Mouse (Mus musculus) liver, adult 2 months (tissue): Measurements from ENCODE around the gene Kcnc2. TPM values are rescaled to one million over a fixed set of nuclear protein-coding genes. Genes with fewer than 3 reads are reported as not detected.

Source experiments
- DNase-seq: peaks from one replicate; pipeline ENCODE4 v3.0.0-alpha.2; 2011; ENCODE audit warnings: low read depth, low spot score; ENCODE audit errors: extremely low read depth
- H3K27ac ChIP-seq: fragments of 200-500 bp; replicated peaks from 2 replicates; pipeline ENCODE4 v1.5.1; 2012; ENCODE audit warnings: low read depth, mild to moderate bottlenecking, control low read depth, inconsistent platforms, low read length; ENCODE audit not compliant: insufficient read depth
- H3K27me3 ChIP-seq: fragments of 200-500 bp; 2 replicates; pipeline ENCODE4 v1.6.1; 2012; ENCODE audit warnings: mild to moderate bottlenecking, moderate library complexity, low read length, inconsistent platforms; ENCODE audit not compliant: control insufficient read depth, insufficient read depth
- H3K36me3 ChIP-seq: fragments of 200-500 bp; 2 replicates; pipeline ENCODE4 v1.6.1; 2012; ENCODE audit warnings: low read length, inconsistent platforms; ENCODE audit not compliant: control insufficient read depth, insufficient read depth
- H3K4me1 ChIP-seq: fragments of 200-500 bp; 2 replicates; pipeline ENCODE4 v1.6.1; 2011; ENCODE audit warnings: low read length; ENCODE audit not compliant: control insufficient read depth, insufficient read depth
- H3K4me3 ChIP-seq: fragments of 200-500 bp; 2 replicates; pipeline ENCODE4 v1.5.1; 2011; ENCODE audit warnings: low read depth, mild to moderate bottlenecking, control low read depth, low read length, moderate library complexity; ENCODE audit not compliant: insufficient read depth
- H3K79me2 ChIP-seq: fragments of 200-500 bp; 2 replicates; pipeline ENCODE4 v1.6.1; 2012; ENCODE audit warnings: inconsistent platforms, mild to moderate bottlenecking, low read length, moderate library complexity; ENCODE audit not compliant: control insufficient read depth, insufficient read depth
- H3K9ac ChIP-seq: fragments of 200-500 bp; 2 replicates; pipeline ENCODE4 v1.6.1; 2012; ENCODE audit warnings: low read depth, mild to moderate bottlenecking, control low read depth, inconsistent platforms, low read length
- CTCF ChIP-seq: fragments of 200-500 bp; IDR thresholded peaks from 2 replicates; pipeline ENCODE4 v1.5.1; 2011; ENCODE audit warnings: low read depth, low read length, control low read depth
- POLR2A ChIP-seq: fragments of 200-500 bp; IDR thresholded peaks from 2 replicates; pipeline ENCODE4 v1.6.1; 2011; ENCODE audit warnings: low read length, control low read depth; ENCODE audit not compliant: insufficient read depth; ENCODE audit errors: extremely low read depth
- WGBS: fragments of 180-500 bp; shearing (Covaris S2); methylation state at CpG from one replicate; pipeline ENCODE4 v1.1.7; 2018; 5-methylcytosine and 5-hydroxymethylcytosine counted together
- polyA plus RNA-seq: library from polyadenylated mRNA; depleted of rRNA; stranded (reverse); fragments of >200 nt; gene quantifications from 2 replicates; pipeline ENCODE4 v1.2.3, GENCODE M21; 2012
- total RNA-seq: library from RNA; depleted of rRNA; stranded (reverse); fragments of >200 nt; gene quantifications from 2 replicates; pipeline ENCODE4 v1.2.3, GENCODE M21; 2014

Gene Kcnc2
- total and polyA plus RNA-seq, 2 experiments, result under 0.01 TPM; not detected in 1

DNA sequence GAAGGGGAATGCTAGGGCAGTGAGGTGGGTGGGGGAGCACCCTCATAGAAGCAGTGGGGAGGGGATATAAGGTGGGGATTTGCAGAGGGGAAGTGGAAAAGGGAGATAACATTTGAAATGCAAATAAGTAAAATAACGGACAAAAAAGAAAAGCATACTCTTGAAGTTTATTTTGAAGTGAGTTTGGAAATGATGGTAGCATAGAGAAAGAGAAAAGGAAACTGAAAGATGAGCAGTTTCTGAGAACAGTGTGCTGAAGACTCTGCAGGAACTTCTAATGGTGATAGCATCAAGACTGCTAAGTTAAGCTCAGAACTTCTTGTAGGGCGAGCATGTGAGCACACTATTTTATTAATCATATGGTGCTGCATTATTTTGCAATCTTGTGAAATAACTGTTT, 138.6 kb downstream of the Kcnc2 start:
- Histone ChIP-seq H3K4me1 (no peaks in the 10 kb centered on the region), H3K79me2 (no peaks in the 10 kb centered on the region), H3K4me3 (no peak overlapping the region), H3K27ac (no peak overlapping the region), H3K9ac (no peak overlapping the region), H3K27me3 (no peaks in the 10 kb centered on the region; the same call in 1 of the 2 replicates), H3K36me3 (no peaks in the 10 kb centered on the region)
- no peak for DNase-seq
- TF ChIP-seq CTCF (no peak), POLR2A (no peak)
- 58% methylated on average over 2 of the region's 2 CpGs for WGBS

DNA sequence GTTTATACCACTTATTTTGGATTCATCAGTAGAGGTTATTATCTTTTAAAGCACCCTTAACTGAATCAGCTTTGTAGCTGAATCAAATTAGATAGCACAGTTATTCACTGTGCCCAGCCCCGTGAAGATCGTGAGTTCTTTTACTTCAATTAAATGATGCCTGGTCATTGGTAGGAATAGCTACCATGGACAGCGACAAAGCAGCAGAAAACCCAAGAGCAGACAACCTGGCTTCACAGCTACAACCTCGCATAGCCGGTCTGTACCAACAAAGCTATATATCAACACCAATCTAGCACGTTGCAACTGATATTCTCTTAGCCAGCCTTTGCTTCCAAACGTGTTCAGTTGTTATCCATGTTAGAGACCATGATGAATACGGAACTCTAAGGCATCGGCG, 152.4 kb downstream of the Kcnc2 start:
- H3K79me2 ChIP-seq, result no peaks in the 10 kb centered on the region
- WGBS, result 52% methylated on average over 10 of the region's 10 CpGs
- TF ChIP-seq POLR2A (no peak), CTCF (no peak)
- H3K27ac ChIP-seq, result no peak overlapping the region
- H3K27me3 ChIP-seq, result no peaks in the 10 kb centered on the region
- H3K4me1 ChIP-seq, result no peaks in the 10 kb centered on the region
- no peak for DNase-seq
- no peak overlapping the region for H3K9ac ChIP-seq
- H3K4me3 ChIP-seq, result no peak overlapping the region
- no peaks in the 10 kb centered on the region for H3K36me3 ChIP-seq

DNA sequence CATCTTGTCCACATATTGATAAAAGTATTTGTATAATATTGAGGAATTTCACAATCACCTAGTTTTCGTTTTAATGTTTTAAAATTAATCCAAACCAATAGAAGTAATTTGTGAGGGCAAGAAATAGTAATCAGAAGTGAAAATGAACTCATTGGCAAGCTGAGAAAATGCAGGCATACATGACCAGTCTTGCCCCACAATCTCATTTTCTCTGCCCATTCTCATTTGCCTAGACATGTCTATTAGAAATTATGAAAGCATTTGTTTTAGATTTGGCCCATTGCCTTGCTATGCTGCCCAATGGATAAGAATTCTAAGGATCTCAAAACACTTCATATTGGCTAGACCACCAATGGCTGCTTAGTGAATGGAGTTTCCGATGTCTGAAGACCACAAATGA, 166.0 kb downstream of the Kcnc2 start:
- Histone ChIP-seq H3K79me2 (no peaks in the 10 kb centered on the region), H3K4me1 (no peaks in the 10 kb centered on the region), H3K4me3 (no peak overlapping the region), H3K36me3 (no peaks in the 10 kb centered on the region), H3K9ac (no peak overlapping the region), H3K27ac (no peak overlapping the region), H3K27me3 (no peaks in the 10 kb centered on the region)
- 72% methylated on average over 2 of the region's 2 CpGs for WGBS
- no peak for TF ChIP-seq CTCF
- TF ChIP-seq POLR2A, result no peak
- no peak for DNase-seq

DNA sequence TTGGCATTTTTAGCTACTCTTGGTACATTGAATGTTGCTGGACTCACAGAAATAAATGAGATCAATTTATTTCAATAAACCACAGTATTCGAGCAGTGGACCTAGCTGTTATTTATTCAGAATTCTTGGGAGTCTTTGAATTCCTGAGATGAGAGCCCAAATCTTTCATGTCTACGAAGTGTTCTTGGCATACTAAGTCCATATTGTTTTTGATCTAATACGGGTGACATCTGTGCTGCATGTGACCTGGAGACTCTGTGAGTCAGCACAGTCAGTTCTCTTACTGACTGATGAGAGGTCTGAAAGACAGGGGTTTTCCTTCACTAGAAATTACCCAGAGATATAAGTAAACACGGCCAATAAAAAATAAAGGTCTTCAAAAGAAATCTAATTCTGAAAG, 173.7 kb downstream of the Kcnc2 start:
- H3K4me1 ChIP-seq, result no peaks in the 10 kb centered on the region
- WGBS, result 71% methylated on average over 4 of the region's 4 CpGs
- no peak for TF ChIP-seq CTCF
- H3K36me3 ChIP-seq, result no peaks in the 10 kb centered on the region
- no peak overlapping the region for H3K9ac ChIP-seq
- H3K27me3 ChIP-seq, result no peaks in the 10 kb centered on the region
- no peak overlapping the region for H3K27ac ChIP-seq
- no peaks in the 10 kb centered on the region for H3K79me2 ChIP-seq
- DNase-seq, result no peak
- no peak overlapping the region for H3K4me3 ChIP-seq

DNA sequence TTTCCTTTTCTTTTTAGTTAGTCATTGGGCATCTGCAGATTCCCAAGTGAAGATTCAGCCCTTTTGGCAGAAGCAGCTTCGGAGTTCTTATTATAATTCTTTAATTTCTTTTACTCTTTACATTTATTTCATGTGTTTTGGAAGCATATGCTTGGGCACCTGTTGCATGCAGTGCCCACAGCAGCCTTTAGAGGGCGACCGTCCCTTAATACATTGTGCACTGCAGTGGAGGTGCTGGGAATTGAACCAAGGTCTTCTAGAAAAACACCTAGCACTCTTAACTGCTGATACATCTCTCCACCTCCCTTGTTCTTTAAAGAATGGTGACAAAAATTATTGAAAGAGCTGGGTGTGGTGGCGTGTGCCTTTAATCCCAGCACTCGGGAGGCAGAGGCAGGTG, 180.0 kb downstream of the Kcnc2 start:
- H3K9ac ChIP-seq, result no peak overlapping the region

DNA sequence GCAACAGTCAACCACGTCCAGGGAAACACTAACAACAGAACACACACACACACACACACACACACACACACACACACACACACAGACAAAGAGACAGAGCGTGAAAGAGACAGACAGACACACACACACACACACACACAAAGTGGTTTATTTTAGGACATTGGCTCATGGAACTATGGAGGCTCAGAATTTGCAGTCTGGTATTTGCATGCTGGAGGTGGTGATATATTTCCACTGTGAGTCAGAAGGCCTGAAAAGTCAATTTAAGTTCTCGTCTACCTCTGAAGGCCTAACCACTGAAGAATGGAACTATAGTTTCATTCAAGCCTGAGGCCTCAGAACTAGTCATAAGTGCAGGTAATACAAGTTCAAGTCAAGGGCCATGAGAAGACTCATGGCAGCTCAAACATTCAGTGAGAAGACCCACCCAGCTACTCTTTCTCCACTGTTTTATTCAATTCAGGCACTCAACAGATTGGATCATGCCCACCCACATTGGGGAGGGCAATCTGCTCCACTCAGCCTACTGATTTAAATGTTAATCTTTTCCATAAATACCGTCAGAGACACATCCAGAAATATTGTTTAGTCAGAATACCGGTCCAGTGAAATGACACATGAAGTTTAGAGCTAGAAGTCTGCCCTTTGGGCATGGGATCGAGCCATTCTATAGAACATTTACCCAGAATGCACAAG, 197.9 kb downstream of the Kcnc2 start:
- H3K4me3 ChIP-seq, result no peak overlapping the region
- WGBS, result 72% methylated on average over 6 of the region's 6 CpGs
- DNase-seq, result no peak
- H3K79me2 ChIP-seq, result no peaks in the 10 kb centered on the region
- H3K27ac ChIP-seq, result no peak overlapping the region
- H3K36me3 ChIP-seq, result no peaks in the 10 kb centered on the region
- no peaks in the 10 kb centered on the region for H3K27me3 ChIP-seq
- TF ChIP-seq POLR2A (no peak), CTCF (no peak)
- H3K4me1 ChIP-seq, result no peaks in the 10 kb centered on the region
- H3K9ac ChIP-seq, result no peak overlapping the region

More for the DNA sequence above, 180.0 kb downstream of the Kcnc2 start:
- Histone ChIP-seq H3K36me3 (no peaks in the 10 kb centered on the region), H3K4me1 (no peaks in the 10 kb centered on the region), H3K27ac (no peak overlapping the region), H3K27me3 (no peaks in the 10 kb centered on the region), H3K4me3 (no peak overlapping the region), H3K79me2 (no peaks in the 10 kb centered on the region)
- DNase-seq, result no peak
- TF ChIP-seq POLR2A (no peak), CTCF (no peak; the same call in 1 of the 2 replicates)
- WGBS, result 75% methylated on average over 5 of the region's 5 CpGs
